Mouse (Mus musculus) embryo, embryonic 10 days (tissue): ENCODE data around the gene Aacs.
"Not testable (repeated sequence)": the region's sequence is repeated elsewhere in the genome, so short reads cannot be mapped to it uniquely, and the experiment has no call there.

Experiments used
- DNase-seq: peaks from one replicate; pipeline ENCODE4 v3.0.0-alpha.2; 2015; ENCODE audit warnings: low spot score

The Aacs gene

DNA sequence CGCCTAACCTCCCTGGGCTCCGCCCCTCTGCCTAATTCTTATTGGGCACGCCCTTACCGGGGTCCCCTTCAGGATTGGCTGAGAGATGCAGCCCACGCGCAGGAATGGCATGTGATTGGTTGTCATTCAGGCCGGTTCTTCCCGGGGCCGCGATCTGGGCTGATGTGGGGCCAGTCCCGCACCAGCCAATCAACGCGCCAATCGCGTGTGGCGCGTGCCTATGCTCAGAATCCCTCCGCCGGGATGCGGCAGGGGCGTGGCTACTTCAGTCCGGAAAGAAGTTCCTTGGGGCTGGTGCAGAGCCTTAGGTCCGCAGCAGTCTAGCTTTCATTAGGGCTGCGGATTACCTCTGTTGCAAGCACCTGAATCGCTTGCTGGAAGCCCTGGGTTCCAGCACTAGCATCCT is 9.9 kb upstream of the Aacs start:
- peak; percentile 99 for DNase-seq

DNA sequence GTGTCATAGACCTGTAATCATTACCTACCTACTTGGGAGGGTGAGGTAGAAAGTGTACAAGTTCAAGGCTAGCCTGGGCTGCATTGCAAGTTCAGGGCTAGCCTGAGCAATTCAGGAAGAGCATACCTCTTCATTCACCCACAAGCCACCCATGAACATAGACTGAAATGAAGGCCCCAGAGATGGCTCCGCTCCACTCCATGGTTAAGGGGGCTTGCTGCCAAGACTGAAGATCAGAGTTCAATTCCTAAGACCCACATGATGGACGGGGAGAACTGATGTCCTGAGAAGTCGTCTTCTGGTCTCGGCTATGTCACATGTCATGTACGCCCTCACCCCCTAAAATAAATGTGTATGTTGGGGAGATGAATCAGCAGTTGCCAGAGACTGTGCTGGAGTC is 9.1 kb upstream of the Aacs start:
- no peak for DNase-seq

DNA sequence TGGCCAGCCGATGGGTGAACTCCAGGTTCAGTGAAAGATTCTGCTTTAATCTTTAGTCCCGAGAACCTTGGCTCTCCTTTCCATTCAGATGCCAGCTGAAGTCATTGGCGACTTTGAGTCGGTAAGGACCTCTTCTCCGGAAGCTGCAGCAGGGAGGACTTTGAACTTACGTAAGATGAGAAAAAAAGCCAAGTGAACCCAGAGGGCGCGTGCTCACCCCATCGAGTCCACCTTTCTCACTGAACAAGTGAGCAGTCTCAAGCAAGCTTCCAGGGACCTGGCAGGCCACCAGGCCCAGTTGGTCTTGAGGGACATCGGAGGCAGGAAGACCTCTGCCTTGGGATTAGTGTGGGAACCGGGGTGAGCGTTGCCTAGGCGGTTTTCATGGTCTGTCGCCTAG is 8.4 kb upstream of the Aacs start:
- DNase-seq, result no peak

DNA sequence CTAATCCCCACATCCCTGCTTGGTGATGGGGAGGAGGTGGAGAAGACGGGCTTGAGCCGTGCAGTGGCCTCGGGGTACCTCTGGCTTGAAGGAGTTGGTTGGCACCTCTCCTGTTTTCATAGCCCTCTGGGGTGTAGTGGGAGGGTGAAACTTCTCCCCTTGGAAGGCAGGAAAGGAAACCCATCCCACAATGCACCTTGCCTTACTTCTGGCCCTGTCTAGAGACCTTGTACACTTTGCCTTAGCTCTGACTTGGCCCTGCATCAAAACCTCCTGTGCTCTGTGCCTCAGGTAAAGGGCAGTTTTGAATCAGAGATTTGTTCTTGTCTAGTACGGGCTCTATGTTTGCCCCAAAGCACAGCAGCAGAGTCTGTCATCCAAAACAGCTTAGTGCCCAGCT is 4.9 kb upstream of the Aacs start:
- no peak for DNase-seq

DNA sequence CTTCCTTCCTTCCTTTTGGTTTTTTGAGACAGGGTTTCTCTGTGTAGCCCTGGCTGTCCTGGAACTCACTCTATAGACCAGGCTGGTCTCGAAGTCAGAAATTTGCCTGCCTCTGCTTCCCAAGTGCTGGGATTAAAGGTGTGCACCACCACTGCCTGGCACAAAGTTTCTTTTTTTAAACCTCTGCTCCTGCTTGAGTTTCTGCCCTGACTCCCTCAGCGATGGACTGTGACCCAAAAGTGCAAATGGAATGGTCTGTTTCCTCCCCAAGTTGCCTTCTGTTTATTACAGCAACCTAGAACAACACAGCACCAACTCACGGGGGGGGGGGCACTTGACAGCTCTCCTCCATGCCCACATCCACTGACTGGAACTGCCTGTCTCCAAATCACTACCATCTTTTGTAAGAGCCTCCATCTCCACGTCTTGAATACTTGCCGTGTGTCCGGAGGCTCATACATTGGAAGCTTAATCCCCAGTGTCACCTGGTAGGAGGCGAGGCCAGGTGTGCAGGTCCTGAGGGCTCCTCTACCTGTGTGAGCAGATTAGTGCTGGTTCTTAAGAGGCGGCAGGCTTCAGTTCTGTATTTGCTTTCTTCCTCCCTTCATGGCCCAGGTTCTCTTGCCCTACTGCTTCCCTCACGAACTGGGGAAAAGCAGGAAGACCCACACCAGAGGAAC is 2.7 kb upstream of the Aacs start:
- DNase-seq, result no peak

DNA sequence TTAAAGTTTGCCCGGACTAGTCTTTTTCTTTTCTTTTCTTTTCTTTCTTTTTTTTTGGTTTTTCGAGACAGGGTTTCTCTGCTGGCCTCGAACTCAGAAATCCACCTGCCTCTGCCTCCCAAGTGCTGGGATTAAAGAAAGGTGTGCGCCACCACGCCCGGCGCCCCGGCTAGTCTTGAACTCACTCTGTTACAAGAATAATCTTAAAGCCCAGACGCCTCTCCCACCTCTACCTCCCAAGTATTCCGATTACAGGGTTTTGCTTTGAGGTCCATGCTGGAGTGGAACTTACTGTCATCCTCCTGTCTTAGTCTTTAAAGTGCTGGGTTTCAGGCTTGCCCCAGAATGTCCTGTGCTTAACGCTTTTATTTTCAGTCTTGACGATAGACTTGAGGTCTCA is 584 bp upstream of the Aacs start:
- no peak for DNase-seq

DNA sequence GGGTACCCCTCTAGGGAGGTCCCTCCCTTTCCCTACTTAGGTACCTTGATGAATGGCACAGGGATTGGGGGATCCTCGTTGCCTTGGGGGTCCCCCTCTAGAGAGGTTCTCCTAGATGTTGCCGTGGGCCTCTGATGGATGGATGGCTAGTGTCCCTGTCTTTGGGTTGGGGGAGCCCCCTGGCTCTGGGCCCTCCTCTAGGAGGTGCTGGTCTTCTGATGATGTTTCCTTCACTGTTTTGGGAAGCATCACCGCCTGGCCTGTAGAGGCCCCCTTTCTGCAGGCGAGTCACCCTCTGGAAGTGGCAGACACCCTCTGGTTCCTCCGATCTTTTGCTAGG is 642 bp downstream of the Aacs start:
- DNase-seq, result peak; percentile 18

DNA sequence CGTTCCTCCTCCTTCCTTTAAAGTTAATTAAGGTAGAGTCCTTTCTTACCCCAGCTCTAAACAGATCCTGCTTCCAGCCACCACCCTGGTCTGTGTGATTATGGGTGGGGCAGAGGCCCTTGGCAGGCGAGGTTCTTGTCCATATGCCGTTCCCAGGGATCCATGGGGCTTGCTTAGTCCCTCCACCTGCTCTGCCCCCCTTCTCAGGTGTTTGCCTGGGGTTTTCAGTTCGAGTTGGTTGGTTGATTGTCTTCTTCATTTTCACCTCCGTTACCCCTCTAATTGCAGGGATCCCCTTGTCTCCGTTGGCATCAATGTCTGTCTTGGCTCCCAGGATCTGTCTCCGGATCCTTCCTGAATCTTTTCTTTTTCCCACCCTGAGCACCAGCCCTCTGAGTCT is 1.2 kb downstream of the Aacs start:
- DNase-seq, result no peak

DNA sequence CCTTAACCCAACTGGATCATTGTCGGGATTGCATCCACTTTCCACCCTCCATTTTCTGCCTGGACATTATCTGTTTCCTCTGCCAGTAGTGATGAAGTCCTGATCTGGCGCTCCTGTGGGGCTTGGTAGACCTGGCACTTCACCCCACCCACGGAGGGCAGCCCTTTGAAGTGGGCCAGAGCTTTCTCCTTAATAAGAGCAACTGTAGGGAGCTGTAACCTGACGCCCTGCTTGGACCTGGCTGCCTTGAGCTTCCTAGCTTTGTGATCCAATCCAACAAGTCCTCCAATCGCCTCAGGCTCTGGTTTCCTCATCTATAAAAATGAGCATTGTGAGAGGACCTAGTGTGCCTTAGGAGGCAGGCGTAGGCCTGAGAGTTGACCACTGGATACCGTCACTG is 1.9 kb downstream of the Aacs start:
- DNase-seq, result no peak

DNA sequence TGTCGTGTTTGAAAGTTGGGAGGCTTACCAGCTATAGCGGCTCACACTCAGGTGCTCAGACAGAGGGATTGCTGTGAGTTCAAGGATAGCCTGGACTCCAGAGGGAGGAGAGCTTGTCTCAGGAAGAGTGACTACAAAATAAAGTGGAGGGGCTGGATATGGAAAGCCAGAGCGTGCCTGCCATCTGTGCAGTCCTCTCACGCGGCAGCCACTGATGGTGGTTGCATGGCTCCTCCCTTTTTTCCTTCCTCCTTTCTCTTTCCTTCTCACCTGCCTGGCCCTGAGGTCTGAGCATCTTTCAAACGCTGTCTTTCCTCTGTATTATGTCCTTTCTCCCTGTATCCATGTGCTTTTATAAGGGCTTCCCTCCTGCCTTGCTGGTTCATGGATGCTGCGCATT is 2.4 kb downstream of the Aacs start:
- DNase-seq, result no peak

DNA sequence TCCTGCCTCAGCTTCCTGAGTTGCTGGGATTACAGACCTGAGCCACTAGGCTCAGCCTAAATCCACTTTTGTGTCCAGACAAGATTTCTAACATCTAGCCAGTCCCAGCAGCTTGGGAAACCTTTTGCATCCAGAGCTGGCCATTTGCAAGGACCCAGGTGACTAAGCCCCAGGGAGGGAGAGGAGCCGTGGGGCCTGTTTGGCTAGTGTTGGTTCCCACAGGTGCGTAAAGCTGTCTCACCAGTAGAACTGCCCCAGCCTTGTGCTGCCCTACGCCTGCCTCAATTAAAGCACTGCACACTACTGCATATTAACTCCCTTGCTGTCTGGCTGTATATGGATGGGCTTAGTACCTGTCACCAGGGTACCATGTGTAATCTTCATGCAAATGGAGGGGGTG is 3.8 kb downstream of the Aacs start:
- DNase-seq, result no peak

DNA sequence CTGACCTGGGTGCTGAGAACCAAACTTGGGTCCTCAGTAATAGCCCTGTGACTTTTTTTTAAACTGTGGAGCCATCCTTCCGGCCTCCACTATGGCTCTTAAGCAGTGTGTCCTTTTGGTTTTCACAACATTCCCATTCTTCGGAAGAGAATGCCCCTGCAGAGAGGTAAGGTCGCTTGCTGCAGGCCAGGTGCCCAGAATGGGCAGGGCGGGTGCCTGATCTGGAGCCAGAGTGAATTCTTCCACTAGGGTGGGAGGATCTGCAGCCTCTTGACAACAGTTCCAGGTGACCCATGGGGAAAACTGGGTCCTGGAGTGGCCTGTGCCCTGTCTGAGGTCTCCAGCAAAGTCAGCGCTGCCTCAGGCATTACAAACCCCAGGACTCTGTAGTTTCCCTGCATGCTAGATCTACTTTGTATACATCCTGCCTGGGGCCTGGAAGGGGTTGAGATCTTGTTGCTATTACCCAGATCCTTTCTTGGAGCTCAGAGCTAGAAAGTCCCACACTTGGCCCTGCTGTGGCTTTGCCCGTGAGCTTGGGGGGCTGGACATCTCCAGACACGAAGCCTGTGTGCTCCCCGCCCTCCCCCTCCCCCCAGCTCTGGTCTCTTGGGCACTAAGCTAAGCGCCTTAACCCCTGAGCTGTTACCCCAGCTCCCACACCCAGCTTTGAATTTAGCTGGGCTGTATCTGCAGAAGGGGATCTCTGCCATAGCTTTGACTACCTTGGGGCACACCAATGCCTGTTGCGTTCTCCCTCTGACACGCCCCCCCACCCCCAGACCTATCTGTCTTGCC is 5.0 kb downstream of the Aacs start:
- DNase-seq, result no peak

DNA sequence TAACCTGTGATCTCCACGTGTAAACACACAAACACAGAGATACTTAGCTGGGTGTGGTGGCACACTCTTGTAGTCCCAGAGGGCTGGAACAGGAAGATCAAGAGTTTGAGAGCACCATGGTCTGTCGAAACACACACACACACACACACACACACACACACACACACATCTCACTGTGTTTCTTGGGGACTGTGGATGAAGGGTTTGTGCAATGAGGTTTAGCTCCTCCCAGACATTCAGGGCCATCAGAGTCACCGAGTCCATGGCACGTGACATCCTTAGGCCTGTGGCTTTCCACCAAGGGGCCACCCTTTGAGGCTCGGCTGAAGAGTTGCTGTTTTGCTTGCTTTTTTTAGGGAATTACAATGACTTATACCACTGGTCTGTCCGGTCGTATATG is 6.9 kb downstream of the Aacs start:
- no peak for DNase-seq

DNA sequence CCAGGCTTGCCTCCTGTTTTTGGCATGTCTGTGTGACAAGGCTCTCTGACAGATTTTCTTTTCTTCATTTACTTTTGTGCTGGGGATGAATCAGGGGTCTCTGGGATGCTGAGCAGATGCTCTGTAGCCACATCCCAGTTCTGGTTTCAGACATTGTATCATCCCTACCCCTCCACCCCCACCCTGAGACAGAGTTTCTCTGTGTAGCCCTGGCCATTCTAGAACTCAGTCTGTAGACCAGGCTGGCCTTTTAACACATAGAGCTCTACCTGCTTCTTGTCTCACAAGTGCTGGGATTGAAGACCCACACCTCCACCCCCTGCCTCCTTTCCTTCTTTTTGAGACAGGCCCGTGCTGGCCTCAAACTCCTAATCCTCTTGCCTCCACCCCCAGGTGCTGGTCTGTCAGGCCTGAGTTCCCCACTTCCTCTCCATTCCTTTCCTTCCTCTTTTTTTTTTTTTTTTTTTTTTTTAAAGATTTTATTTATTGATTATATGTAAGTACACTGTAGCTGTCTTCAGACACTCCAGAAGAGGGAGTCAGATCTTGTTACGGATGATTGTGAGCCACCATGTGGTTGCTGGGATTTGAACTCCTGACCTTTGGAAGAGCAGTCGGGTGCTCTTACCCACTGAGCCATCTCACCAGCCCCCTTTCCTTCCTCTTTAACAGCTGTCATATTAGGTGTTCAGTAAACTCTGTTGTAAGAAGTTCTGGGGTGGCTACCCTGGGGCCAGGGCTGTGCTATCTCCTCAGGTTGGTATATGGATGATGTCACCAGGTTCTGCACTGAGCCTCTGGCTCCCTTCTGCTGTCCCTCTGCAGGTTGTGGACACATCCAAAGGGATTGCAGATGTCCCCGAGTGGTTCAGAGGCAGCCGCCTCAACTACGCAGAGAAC is 8.3 kb downstream of the Aacs start:
- DNase-seq, result no peak

DNA sequence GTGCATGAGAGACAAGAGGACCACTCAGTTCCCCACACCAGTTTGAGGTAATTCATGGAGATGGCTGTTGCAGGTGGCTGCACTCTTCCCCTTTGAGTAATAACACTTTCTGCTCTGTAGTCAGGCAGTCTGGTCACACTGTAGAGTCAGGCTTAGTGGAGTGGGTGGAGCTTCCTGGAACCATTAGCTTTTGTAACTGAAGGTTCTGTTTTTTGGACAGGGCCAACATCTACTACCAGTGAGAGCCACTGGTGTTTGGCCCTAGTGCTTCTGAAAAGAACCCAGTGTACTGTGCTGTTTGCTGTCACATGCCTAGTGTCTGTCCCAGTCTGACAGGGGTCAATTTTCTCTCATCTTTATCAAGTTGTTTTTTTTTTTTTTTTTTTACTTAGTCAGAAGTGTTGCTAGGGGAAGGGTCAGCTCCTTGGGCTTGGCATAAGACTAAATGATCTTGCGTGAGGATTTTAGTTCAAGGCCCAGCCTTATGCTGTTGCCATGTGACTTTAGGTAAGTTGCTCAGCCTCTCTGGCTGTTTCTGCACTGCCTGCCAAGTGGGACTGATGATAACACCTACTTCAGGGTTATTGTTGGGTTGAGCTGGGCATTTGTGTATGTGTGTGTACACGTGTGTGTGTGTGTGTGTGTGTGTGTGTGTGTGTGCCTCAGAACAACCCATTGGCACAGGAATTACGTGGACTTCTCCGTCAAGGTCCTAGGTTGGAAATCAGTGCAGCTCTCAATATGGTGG is 9.6 kb downstream of the Aacs start:
- no peak for DNase-seq

DNA sequence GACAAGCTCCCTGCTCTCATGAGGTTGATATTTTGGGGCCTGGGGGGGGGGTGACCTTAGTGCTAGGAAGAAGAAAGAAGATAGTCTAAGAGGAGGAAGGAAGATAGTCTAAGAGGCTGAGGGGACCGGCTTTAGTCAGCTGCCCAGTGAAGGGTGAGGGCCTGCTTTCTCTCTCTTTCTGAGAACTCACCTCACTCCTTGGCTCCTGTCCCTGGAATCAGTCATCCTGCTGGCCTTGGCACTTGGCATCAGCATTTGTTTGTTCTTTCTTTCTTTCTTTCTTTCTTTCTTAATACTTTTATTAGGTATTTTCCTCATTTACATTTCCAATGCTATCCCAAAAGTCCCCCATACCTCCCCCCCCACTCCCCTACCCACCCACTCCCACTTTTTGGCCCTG is 10.5 kb downstream of the Aacs start:
- no peak for DNase-seq

DNA sequence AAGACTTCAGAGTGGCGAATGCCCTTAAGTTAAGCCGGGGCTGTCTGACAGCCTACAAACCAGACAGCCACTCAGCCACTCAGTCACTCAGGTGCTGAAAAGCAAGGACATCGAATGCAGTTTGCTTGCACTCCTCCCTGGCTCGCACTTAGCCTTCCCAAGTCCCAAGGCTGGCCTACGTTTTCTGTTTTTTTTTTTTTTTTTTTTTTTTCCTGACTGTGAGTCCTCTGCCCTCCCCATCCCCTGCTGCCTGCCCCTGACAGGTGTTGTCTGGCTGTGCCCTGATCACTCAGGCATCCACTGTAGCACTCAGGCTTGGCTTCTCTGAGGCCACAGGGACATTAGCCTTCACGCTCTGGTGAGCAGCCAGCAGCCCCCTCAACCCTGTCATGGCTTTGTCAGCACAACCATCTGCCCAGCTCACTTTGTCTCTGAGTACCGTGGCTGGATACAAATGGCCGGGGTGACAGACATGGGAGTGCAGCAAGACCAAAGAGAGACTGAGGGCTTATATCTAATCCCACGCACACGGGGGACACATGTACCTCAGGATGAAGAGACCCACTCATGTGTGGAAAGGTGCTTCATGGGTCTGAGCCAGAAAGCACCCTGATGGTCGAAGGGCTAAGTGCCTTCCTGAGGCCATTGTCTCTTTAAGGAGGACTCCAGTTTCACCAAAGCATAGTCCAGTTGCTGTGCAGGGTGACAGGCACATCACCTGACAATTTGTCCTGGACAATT is 11.9 kb downstream of the Aacs start:
- DNase-seq, result peak; percentile 53

DNA sequence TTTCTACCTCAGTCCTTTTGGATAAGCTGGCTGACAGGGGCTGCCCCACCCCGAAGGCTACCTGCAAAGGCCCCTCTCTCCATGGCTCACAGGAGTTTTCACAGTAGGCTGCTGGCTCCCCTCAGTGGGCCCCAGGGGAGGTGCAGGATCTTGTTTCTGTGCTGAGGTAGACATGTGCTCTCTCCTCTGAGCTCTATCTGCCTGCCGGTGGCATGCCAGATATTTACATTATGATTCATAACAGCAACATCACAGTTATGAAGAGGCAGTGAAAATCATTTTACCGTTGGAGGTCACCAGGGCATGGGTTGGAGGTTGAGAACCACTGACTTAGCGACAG is 12.5 kb downstream of the Aacs start:
- no peak for DNase-seq

DNA sequence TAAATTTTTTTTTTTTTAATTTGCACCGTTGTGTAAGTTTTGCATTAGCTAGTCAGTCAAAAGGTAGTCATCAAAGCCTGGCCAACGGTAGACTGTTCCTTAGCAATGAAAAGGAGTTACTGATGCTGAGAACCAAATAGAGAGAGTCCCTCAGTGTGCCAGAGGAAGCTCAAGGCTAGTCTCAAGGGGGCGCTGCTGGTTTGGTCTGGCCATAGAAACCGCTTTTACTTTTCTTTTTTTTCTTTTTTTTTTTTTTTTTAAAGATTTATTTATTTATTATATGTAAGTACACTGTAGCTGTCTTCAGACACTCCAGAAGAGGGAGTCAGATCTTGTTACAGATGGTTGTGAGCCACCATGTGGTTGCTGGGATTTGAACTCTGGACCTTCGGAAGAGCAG is 13.3 kb downstream of the Aacs start:
- not testable (repeated sequence) for DNase-seq

DNA sequence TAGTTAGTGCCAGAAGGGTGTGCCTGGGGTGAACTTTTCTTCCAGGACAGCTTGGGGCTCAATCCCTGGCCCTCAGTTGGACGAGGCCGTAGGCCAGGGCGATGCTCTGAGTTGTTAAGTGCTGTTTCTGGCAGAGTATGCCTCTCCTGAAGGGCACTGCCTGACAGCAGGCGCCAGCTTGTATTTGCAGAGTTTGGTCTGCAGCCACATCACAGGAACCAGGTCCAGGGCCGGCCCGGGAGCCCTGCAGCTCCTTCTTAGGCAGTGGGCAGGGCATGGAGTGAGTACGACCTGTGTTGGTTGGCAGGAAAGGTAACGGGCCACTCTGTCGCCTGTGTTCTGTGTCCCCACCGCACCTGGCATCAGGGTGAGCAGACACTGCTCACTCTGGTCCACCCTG is 15.5 kb downstream of the Aacs start:
- DNase-seq, result no peak

DNA sequence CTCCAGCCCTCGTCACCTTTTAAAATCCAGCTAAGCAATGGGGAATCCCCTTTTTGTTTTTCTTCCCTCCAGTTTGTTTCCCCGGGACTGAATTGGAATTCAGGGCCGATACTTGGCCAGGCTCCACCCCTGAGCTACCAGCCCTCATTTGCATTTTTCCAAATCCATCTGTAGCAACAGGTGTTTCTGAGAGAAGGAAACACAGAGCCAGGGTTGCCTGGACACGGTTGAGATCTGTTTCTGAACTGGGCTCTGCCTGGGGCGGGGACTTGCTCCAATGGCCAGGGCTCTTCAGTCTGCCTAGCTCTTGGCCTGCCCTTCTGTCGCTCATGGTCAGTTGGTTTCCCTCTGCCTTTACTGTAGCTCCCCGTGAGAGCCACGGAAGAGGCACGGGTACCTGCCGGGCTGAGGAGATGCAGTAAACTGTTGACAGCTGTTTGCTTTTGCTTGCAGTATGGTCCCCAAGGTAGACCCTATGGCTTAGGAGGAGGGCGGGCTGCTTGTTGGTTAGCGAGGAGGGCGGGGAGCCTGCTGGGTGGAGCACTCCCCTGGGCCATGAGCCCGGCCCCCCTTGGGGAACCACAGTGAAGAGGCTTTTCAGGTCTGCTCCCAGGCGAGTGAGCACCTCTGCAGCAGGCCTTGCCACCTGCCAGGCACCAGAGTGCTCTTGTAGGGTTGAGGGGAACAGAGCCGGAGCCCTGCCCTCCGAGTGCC is 16.9 kb downstream of the Aacs start:
- DNase-seq, result no peak
